Mouse (Mus musculus) erythroblast, embryonic 14.5 days (primary cell): ENCODE measurements around the gene Eya2.

Source experiments
- GATA1 ChIP-seq: IDR thresholded peaks from 2 replicates; pipeline ENCODE4 v1.6.1; 2012; ENCODE audit warnings: low read length, inconsistent platforms, mixed read lengths
- TAL1 ChIP-seq: IDR thresholded peaks from 3 replicates; pipeline ENCODE4 v1.6.1; 2012; ENCODE audit warnings: low read length, inconsistent platforms, mixed read lengths

DNA sequence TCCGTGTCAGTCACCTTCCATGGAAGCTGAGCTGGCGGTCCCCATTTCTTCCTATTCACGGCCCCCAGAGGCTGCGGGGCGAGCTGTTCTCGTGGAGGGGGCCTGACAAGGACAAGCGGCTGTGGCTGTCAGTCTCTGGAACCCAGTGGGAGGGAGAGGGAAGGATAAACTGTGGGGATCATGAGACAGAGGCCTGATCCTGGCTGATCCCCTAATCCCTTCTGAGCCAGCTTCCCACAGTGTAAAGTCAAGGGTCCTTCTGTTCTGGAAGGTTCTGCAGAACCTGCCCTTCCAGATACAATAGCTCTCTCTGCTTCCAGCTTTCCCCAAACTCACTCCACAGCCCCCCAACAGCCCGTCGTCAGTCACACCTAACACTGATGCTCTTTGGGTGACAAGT, 40.8 kb upstream of the Eya2 start:
- TF ChIP-seq GATA1: no peak
- TF ChIP-seq TAL1: no peak
